Mouse (Mus musculus) neural tube, embryonic 13.5 days (tissue): Measurements from ENCODE around the gene St6galnac5. TPM values are rescaled to one million over a fixed set of nuclear protein-coding genes. Genes with fewer than 3 reads are reported as not detected.
A peak's percentile ranks its signal among the peaks of the same experiment; 100 is the strongest.

Experiments
- ATAC-seq: fragments of 200-750 bp; cut with Nextera tagmentation; 2 replicates; pipeline ENCODE4 v1.8.0; 2017; ENCODE audit warnings: low read depth, mild to moderate bottlenecking, moderate TSS enrichment, moderate library complexity
- H3K27ac ChIP-seq: fragments of 300-500 bp; sonication (generic); replicated peaks from 2 replicates; pipeline ENCODE4 v1.5.1; 2015; ENCODE audit warnings: moderate library complexity, mild to moderate bottlenecking, inconsistent platforms
- H3K27me3 ChIP-seq: fragments of 300-500 bp; sonication (generic); 2 replicates; pipeline ENCODE4 v1.6.1; 2015; ENCODE audit warnings: mild to moderate bottlenecking, inconsistent platforms
- H3K36me3 ChIP-seq: fragments of 300-500 bp; sonication (generic); 2 replicates; pipeline ENCODE4 v1.6.1; 2015; ENCODE audit warnings: mild to moderate bottlenecking, inconsistent platforms
- H3K4me1 ChIP-seq: fragments of 300-500 bp; sonication (generic); replicated peaks from 2 replicates; pipeline ENCODE4 v1.6.1; 2015; ENCODE audit warnings: inconsistent platforms
- H3K4me2 ChIP-seq: fragments of 300-500 bp; sonication (generic); 2 replicates; pipeline ENCODE4 v1.6.1; 2015; ENCODE audit warnings: inconsistent platforms, mild to moderate bottlenecking, moderate library complexity
- H3K4me3 ChIP-seq: fragments of 300-500 bp; sonication (generic); 2 replicates; pipeline ENCODE4 v1.5.1; 2015; ENCODE audit warnings: mild to moderate bottlenecking, inconsistent platforms
- H3K9ac ChIP-seq: fragments of 300-500 bp; sonication (generic); 2 replicates; pipeline ENCODE4 v1.6.1; 2015; ENCODE audit warnings: moderate library complexity, mild to moderate bottlenecking, inconsistent platforms
- H3K9me3 ChIP-seq: fragments of 300-500 bp; sonication (generic); 2 replicates; pipeline ENCODE4 v1.6.1; 2016; ENCODE audit warnings: inconsistent platforms
- WGBS: fragments of 180-500 bp; shearing (Covaris S2); methylation state at CpG from one replicate; pipeline ENCODE4 v1.1.7; 2015; 5-methylcytosine and 5-hydroxymethylcytosine counted together
- polyA plus RNA-seq: library from polyadenylated mRNA; unstranded; fragments of >200 nt; fragmentation: Nextera tagmentation; extraction: Ambion mirVana; gene quantifications from 2 replicates; pipeline ENCODE4 v1.2.1, GENCODE M21; 2015

St6galnac5 gene
- polyA plus RNA-seq = 11.0 and 13.1 TPM in 2 replicates

- peak within 1 kb of the TSS; percentile 76 for H3K9ac ChIP-seq
- H3K9me3 ChIP-seq = no peaks in the 10 kb centered on the region
- H3K4me1 ChIP-seq = peaks cover 43% of the 10 kb centered on the region
- 2% methylated on average over 17 of the region's 17 CpGs for WGBS
- peak within 1 kb of the TSS; percentile 54 for H3K4me3 ChIP-seq
- ATAC-seq = peak; percentile 49
- peak within 1 kb of the TSS; percentile 62 for H3K27ac ChIP-seq
- H3K36me3 ChIP-seq = no peaks in the 10 kb centered on the region
- peaks cover 32% of the 10 kb centered on the region for H3K27me3 ChIP-seq
- peak within 1 kb of the TSS; percentile 74 for H3K4me2 ChIP-seq
Observed at GRCm38 (mm10) chr3:152981988-152982387, at the start of gene St6galnac5. Gene St6galnac5 (minus strand): TSS chr3:152982246.

GRCm38 (mm10) chr3:153030756-153031155 lies 48.7 kb upstream of the St6galnac5 start:
- no peak for ATAC-seq
- H3K27ac ChIP-seq = no peak overlapping the region
- H3K9me3 ChIP-seq = no peaks in the 10 kb centered on the region
- H3K4me1 ChIP-seq = no peaks in the 10 kb centered on the region
- no peak overlapping the region for H3K4me3 ChIP-seq
- no peaks in the 10 kb centered on the region for H3K27me3 ChIP-seq
- H3K4me2 ChIP-seq = no peak overlapping the region
- no peak overlapping the region for H3K9ac ChIP-seq
- no peaks in the 10 kb centered on the region for H3K36me3 ChIP-seq
- 94% methylated on average over 5 of the region's 5 CpGs for WGBS

- 0 out of 2 replicates have a peak, but pooled peaks cover 4% of the 10 kb centered on the region for H3K27me3 ChIP-seq
- H3K4me1 ChIP-seq = no peaks in the 10 kb centered on the region
- no peak overlapping the region for H3K4me3 ChIP-seq
- no peak overlapping the region for H3K9ac ChIP-seq
- no peaks in the 10 kb centered on the region for H3K9me3 ChIP-seq
- 73% methylated on average over 11 of the region's 11 CpGs for WGBS
- no peak overlapping the region for H3K27ac ChIP-seq
- H3K36me3 ChIP-seq = no peaks in the 10 kb centered on the region
- no peak for ATAC-seq
- H3K4me2 ChIP-seq = no peak overlapping the region
Observed at GRCm38 (mm10) chr3:153024016-153024415, 42.0 kb upstream of the St6galnac5 start.

- 58% methylated on average over 10 of the region's 10 CpGs for WGBS
- no peak for ATAC-seq
- Histone ChIP-seq H3K9me3 (no peaks in the 10 kb centered on the region), H3K27ac (no peak overlapping the region), H3K4me1 (no peaks in the 10 kb centered on the region; the same call in 1 of the 2 replicates), H3K36me3 (no peaks in the 10 kb centered on the region), H3K9ac (no peak overlapping the region), H3K27me3 (0 out of 2 replicates have a peak, but pooled peaks cover 4% of the 10 kb centered on the region), H3K4me3 (no peak overlapping the region), H3K4me2 (no peak overlapping the region)
Observed at GRCm38 (mm10) chr3:153018051-153018450, 36.0 kb upstream of the St6galnac5 start.

- ATAC-seq = no peak
- no peak overlapping the region for H3K27ac ChIP-seq
- 72% methylated on average over 8 of the region's 8 CpGs for WGBS
Observed at GRCm38 (mm10) chr3:153016355-153016754, 34.3 kb upstream of the St6galnac5 start.

GRCm38 (mm10) chr3:153006893-153007292 lies 24.8 kb upstream of the St6galnac5 start:
- Histone ChIP-seq H3K4me3 (no peak overlapping the region), H3K9me3 (no peaks in the 10 kb centered on the region), H3K36me3 (no peaks in the 10 kb centered on the region), H3K27me3 (no peaks in the 10 kb centered on the region), H3K27ac (no peak overlapping the region), H3K4me1 (no peaks in the 10 kb centered on the region), H3K9ac (no peak overlapping the region), H3K4me2 (no peak overlapping the region)
- no peak for ATAC-seq
- WGBS = 91% methylated on average over 6 of the region's 6 CpGs

More at GRCm38 (mm10) chr3:153016355-153016754, 34.3 kb upstream of the St6galnac5 start:
- Histone ChIP-seq H3K4me1 (no peaks in the 10 kb centered on the region; the same call in 1 of the 2 replicates), H3K4me2 (no peak overlapping the region), H3K9me3 (no peaks in the 10 kb centered on the region), H3K4me3 (no peak overlapping the region), H3K27me3 (0 out of 2 replicates have a peak, but pooled peaks cover 4% of the 10 kb centered on the region), H3K9ac (no peak overlapping the region), H3K36me3 (no peaks in the 10 kb centered on the region)

- ATAC-seq = no peak
- no peak overlapping the region for H3K27ac ChIP-seq
- 61% methylated on average over 5 of the region's 5 CpGs for WGBS
Observed at GRCm38 (mm10) chr3:152998901-152999300, 16.9 kb upstream of the St6galnac5 start.

GRCm38 (mm10) chr3:152998106-152998505 lies 16.1 kb upstream of the St6galnac5 start:
- H3K4me2 ChIP-seq = no peak overlapping the region
- no peaks in the 10 kb centered on the region for H3K9me3 ChIP-seq
- 63% methylated on average over 5 of the region's 5 CpGs for WGBS
- no peak for ATAC-seq
- H3K36me3 ChIP-seq = no peaks in the 10 kb centered on the region
- H3K4me1 ChIP-seq = no peaks in the 10 kb centered on the region
- H3K27ac ChIP-seq = no peak overlapping the region
- no peak overlapping the region for H3K9ac ChIP-seq
- H3K27me3 ChIP-seq = no peaks in the 10 kb centered on the region
- no peak overlapping the region for H3K4me3 ChIP-seq

More at GRCm38 (mm10) chr3:152998901-152999300, 16.9 kb upstream of the St6galnac5 start:
- Histone ChIP-seq H3K9ac (no peak overlapping the region), H3K36me3 (no peaks in the 10 kb centered on the region), H3K4me2 (no peak overlapping the region), H3K4me1 (no peaks in the 10 kb centered on the region), H3K4me3 (no peak overlapping the region), H3K9me3 (no peaks in the 10 kb centered on the region), H3K27me3 (no peaks in the 10 kb centered on the region)

GRCm38 (mm10) chr3:152993608-152994007 lies 11.6 kb upstream of the St6galnac5 start:
- no peak for ATAC-seq
- no peaks in the 10 kb centered on the region for H3K36me3 ChIP-seq
- H3K27me3 ChIP-seq = no peaks in the 10 kb centered on the region

GRCm38 (mm10) chr3:152990787-152991186 lies 8.7 kb upstream of the St6galnac5 start:
- no peak for ATAC-seq
- no peak overlapping the region for H3K27ac ChIP-seq
- WGBS = 80% methylated on average over 2 of the region's 2 CpGs

More at GRCm38 (mm10) chr3:152993608-152994007, 11.6 kb upstream of the St6galnac5 start:
- H3K4me3 ChIP-seq = no peak overlapping the region
- WGBS = 74% methylated on average over 5 of the region's 5 CpGs
- no peak overlapping the region for H3K9ac ChIP-seq
- H3K27ac ChIP-seq = no peak overlapping the region
- H3K4me2 ChIP-seq = no peak overlapping the region
- H3K4me1 ChIP-seq = no peaks in the 10 kb centered on the region; the same call in 1 of the 2 replicates
- no peaks in the 10 kb centered on the region for H3K9me3 ChIP-seq

GRCm38 (mm10) chr3:152980978-152981974 lies 770 bp downstream of the St6galnac5 start:
- peaks cover 32% of the 10 kb centered on the region for H3K27me3 ChIP-seq
- peaks cover 43% of the 10 kb centered on the region for H3K4me1 ChIP-seq
- H3K4me3 ChIP-seq = peak overlapping the region; percentile 54
- under 1% methylated on average over 47 of the region's 47 CpGs for WGBS
- no peaks in the 10 kb centered on the region for H3K36me3 ChIP-seq
- peak overlapping the region; percentile 76 for H3K9ac ChIP-seq
- H3K4me2 ChIP-seq = peak overlapping the region; percentile 74
- peak; percentile 80 for ATAC-seq
- H3K9me3 ChIP-seq = no peaks in the 10 kb centered on the region
- peak overlapping the region; percentile 62 for H3K27ac ChIP-seq

More at GRCm38 (mm10) chr3:152990787-152991186, 8.7 kb upstream of the St6galnac5 start:
- H3K27me3 ChIP-seq = no peaks in the 10 kb centered on the region
- no peak overlapping the region for H3K4me2 ChIP-seq
- no peak overlapping the region for H3K9ac ChIP-seq
- no peaks in the 10 kb centered on the region; the same call in 1 of the 2 replicates for H3K4me1 ChIP-seq
- H3K4me3 ChIP-seq = no peak overlapping the region
- no peaks in the 10 kb centered on the region for H3K36me3 ChIP-seq
- H3K9me3 ChIP-seq = no peaks in the 10 kb centered on the region

GRCm38 (mm10) chr3:152980431-152980830 lies 1.6 kb downstream of the St6galnac5 start:
- Histone ChIP-seq H3K4me1 (peaks cover 43% of the 10 kb centered on the region), H3K36me3 (no peaks in the 10 kb centered on the region), H3K27ac (peak overlapping the region; percentile 62), H3K27me3 (peaks cover 32% of the 10 kb centered on the region), H3K4me2 (peak overlapping the region; percentile 74), H3K4me3 (peak overlapping the region; percentile 54), H3K9ac (peak overlapping the region; percentile 76), H3K9me3 (no peaks in the 10 kb centered on the region)
- no peak for ATAC-seq
- 9% methylated on average over 6 of the region's 6 CpGs for WGBS
